Mouse (Mus musculus) erythroid progenitor cell, adult 5-6 weeks (primary cell): ENCODE data around the gene Naip2. TPM values are rescaled to one million over a fixed set of nuclear protein-coding genes. Genes with fewer than 3 reads are reported as not detected.
"Not testable (repeated sequence)": the region's sequence is repeated elsewhere in the genome, so short reads cannot be mapped to it uniquely, and the experiment has no call there.

Experiments
- ATAC-seq: replicated peaks from 2 replicates; pipeline ENCODE4 v1.8.0; 2016; ENCODE audit warnings: moderate number of reproducible peaks, mild to moderate bottlenecking, moderate TSS enrichment, inconsistent platforms; ENCODE audit not compliant: poor library complexity, low FRiP score, severe bottlenecking
- total RNA-seq, 2 experiments: library from RNA; stranded (forward) in 1 of 2; stranded (reverse) in 1 of 2; fragments of 150-400 nt in 1 of 2; fragments of 186-747, 209-891 nt in 1 of 2; gene quantifications; 2 replicates each; pipeline versions ENCODE4 v1.2.3 to v1.2.4; 2015 to 2017; ENCODE audit warnings: low replicate concordance in 2 of 2

Naip2 gene
- total RNA-seq (2015; ENCODE audit: low replicate concordance) (6.7 and 12.6 TPM in 2 replicates), total RNA-seq (2017; ENCODE audit: low replicate concordance) (3.3 and 4.0 TPM in 2 replicates)

- ATAC-seq, result peak; percentile 59
Measured at GRCm38 (mm10) chr13:100201659-100202333, at the start of gene Naip2. Gene Naip2 (minus strand): TSS chr13:100202092.

GRCm38 (mm10) chr13:100246896-100247519 lies 45.1 kb upstream of the Naip2 start:
- 0 out of 2 replicates have a peak, but pooled peaks have one; percentile 25 for ATAC-seq

- not testable (repeated sequence) for ATAC-seq
Measured at GRCm38 (mm10) chr13:100246223-100246622, 44.3 kb upstream of the Naip2 start, which contains the start of gene Naip5. Gene Naip5 (minus strand): TSS chr13:100246323.

- no peak for ATAC-seq
Measured at GRCm38 (mm10) chr13:100243702-100244101, 41.8 kb upstream of the Naip2 start.

- ATAC-seq, result not testable (repeated sequence)
Measured at GRCm38 (mm10) chr13:100213683-100214082, 11.8 kb upstream of the Naip2 start.

GRCm38 (mm10) chr13:100210540-100210939 lies 8.6 kb upstream of the Naip2 start:
- ATAC-seq, result no peak

GRCm38 (mm10) chr13:100203319-100203718 lies 1.4 kb upstream of the Naip2 start:
- no peak for ATAC-seq

GRCm38 (mm10) chr13:100200778-100201177 lies 1.1 kb downstream of the Naip2 start:
- ATAC-seq, result no peak

GRCm38 (mm10) chr13:100195421-100195820 lies 6.5 kb downstream of the Naip2 start:
- no peak for ATAC-seq

- ATAC-seq, result not testable (repeated sequence)
Measured at GRCm38 (mm10) chr13:100183111-100183510, 18.8 kb downstream of the Naip2 start.

GRCm38 (mm10) chr13:100174360-100174759 lies 27.5 kb downstream of the Naip2 start:
- not testable (repeated sequence) for ATAC-seq

- not testable (repeated sequence) for ATAC-seq
Measured at GRCm38 (mm10) chr13:100166378-100166777, 35.5 kb downstream of the Naip2 start.

- ATAC-seq, result not testable (repeated sequence)
Measured at GRCm38 (mm10) chr13:100162467-100162866, 39.4 kb downstream of the Naip2 start.

- ATAC-seq, result not testable (repeated sequence)
Measured at GRCm38 (mm10) chr13:100161171-100161870, 40.6 kb downstream of the Naip2 start.

- no peak for ATAC-seq
Measured at GRCm38 (mm10) chr13:100156624-100157023, 45.3 kb downstream of the Naip2 start.

GRCm38 (mm10) chr13:100152659-100153058 lies 49.2 kb downstream of the Naip2 start:
- no peak for ATAC-seq

- ATAC-seq, result no peak
Measured at GRCm38 (mm10) chr13:100141646-100142314, 60.1 kb downstream of the Naip2 start.

- ATAC-seq, result 0 out of 2 replicates have a peak, but pooled peaks have one; percentile 8
Measured at GRCm38 (mm10) chr13:100125258-100125643, 76.6 kb downstream of the Naip2 start.

- ATAC-seq, result peak; percentile 99
Measured at GRCm38 (mm10) chr13:100124423-100125257, 77.3 kb downstream of the Naip2 start, which contains the start of gene Smn1. Gene Smn1 (plus strand): TSS chr13:100124852.
